Mouse (Mus musculus) erythroblast, embryonic 14.5 days (primary cell): ENCODE results near the gene Mmp2. TPM values are rescaled to one million over a fixed set of nuclear protein-coding genes. Genes with fewer than 3 reads are reported as not detected.

Source experiments
- H3K27me3 ChIP-seq: 2 replicates; pipeline ENCODE4 v1.6.1; 2012; ENCODE audit warnings: inconsistent platforms; ENCODE audit not compliant: control insufficient read depth
- H3K36me3 ChIP-seq: 2 replicates; pipeline ENCODE4 v1.6.1; 2012; ENCODE audit warnings: mild to moderate bottlenecking, inconsistent platforms; ENCODE audit not compliant: control insufficient read depth
- H3K4me1 ChIP-seq: 2 replicates; pipeline ENCODE4 v1.6.1; 2012; ENCODE audit warnings: inconsistent platforms; ENCODE audit not compliant: control insufficient read depth
- H3K4me3 ChIP-seq: replicated peaks from 2 replicates; pipeline ENCODE3; 2012; ENCODE audit warnings: moderate library complexity, mild to moderate bottlenecking, inconsistent platforms
- H3K9me3 ChIP-seq: 2 replicates; pipeline ENCODE4 v1.6.1; 2012; ENCODE audit warnings: low read length, inconsistent platforms, mixed read lengths; ENCODE audit not compliant: control insufficient read depth
- GATA1 ChIP-seq: IDR thresholded peaks from 2 replicates; pipeline ENCODE4 v1.6.1; 2012; ENCODE audit warnings: low read length, inconsistent platforms, mixed read lengths
- TAL1 ChIP-seq: IDR thresholded peaks from 3 replicates; pipeline ENCODE4 v1.6.1; 2012; ENCODE audit warnings: low read length, inconsistent platforms, mixed read lengths
- polyA plus RNA-seq: library from polyadenylated mRNA; stranded (reverse); fragments of >175 nt; gene quantifications from 2 replicates; pipeline ENCODE4 v1.2.3, GENCODE M21; 2012

Gene Mmp2
- polyA plus RNA-seq, 1 experiment = not detected

GRCm38 (mm10) chr8:92853188-92853983, 26.3 kb downstream of the Mmp2 start:
- H3K4me1 ChIP-seq = 0 out of 2 replicates have a peak, but pooled peaks cover 3% of the 10 kb centered on the region
- no peaks in the 10 kb centered on the region for H3K36me3 ChIP-seq
- no peak for TF ChIP-seq TAL1
- no peak for TF ChIP-seq GATA1
- H3K9me3 ChIP-seq = no peaks in the 10 kb centered on the region
- no peak overlapping the region for H3K4me3 ChIP-seq
- H3K27me3 ChIP-seq = peaks cover 33% of the 10 kb centered on the region

- TF ChIP-seq GATA1 (no peak), TAL1 (no peak)
- Histone ChIP-seq H3K27me3 (peaks cover 33% of the 10 kb centered on the region), H3K9me3 (no peaks in the 10 kb centered on the region), H3K4me1 (0 out of 2 replicates have a peak, but pooled peaks cover 3% of the 10 kb centered on the region), H3K4me3 (no peak overlapping the region), H3K36me3 (no peaks in the 10 kb centered on the region)
Observed at GRCm38 (mm10) chr8:92854673-92855072, 27.6 kb downstream of the Mmp2 start.

- Histone ChIP-seq H3K4me1 (0 out of 2 replicates have a peak, but pooled peaks cover 3% of the 10 kb centered on the region), H3K4me3 (peak within 1 kb of the TSS; percentile 41), H3K36me3 (no peaks in the 10 kb centered on the region), H3K27me3 (peaks cover 33% of the 10 kb centered on the region), H3K9me3 (no peaks in the 10 kb centered on the region)
- TF ChIP-seq TAL1 (no peak), GATA1 (no peak)
Observed at GRCm38 (mm10) chr8:92855171-92855894, 28.2 kb downstream of the Mmp2 start, which contains the start of gene Lpcat2. Gene Lpcat2 (plus strand): TSS chr8:92855339.

- Histone ChIP-seq H3K9me3 (no peaks in the 10 kb centered on the region), H3K27me3 (peaks cover 33% of the 10 kb centered on the region), H3K36me3 (no peaks in the 10 kb centered on the region), H3K4me3 (no peak overlapping the region), H3K4me1 (0 out of 2 replicates have a peak, but pooled peaks cover 3% of the 10 kb centered on the region)
- TF ChIP-seq TAL1 (no peak), GATA1 (no peak)
Observed at GRCm38 (mm10) chr8:92856273-92856986, 29.3 kb downstream of the Mmp2 start.

DNA sequence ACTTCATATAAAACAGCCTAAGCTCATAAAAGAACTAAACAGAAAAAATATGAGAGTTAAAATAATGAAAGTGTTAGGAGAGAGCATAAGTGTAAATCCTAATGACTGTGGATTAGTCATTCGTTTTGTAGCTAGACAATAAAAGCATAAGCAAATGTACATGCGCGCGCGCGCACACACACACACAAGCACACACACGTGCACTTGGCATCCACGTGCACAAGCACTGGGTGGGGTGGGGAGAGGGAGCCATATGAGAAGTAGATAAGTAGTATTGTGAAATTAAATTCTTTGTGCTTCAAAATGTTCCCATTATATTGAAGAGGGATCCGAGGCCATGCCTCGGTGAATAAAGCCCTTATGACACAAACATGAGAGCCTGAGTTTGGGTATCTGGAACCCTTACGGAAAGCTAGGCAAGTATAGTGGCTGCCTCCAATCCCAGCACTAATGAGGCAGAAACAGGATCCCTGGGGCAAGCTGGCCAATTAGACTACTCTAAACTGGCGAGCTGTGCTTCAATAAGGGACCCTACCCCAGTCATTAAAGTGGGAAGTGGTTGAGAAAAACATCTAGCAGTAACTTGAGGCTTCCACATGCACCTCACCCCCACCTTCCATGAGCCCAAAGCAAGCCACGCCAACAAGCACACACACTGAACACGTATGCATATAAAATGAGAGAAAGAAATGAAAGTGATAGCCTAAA, 31.5 kb downstream of the Mmp2 start:
- Histone ChIP-seq H3K4me1 (0 out of 2 replicates have a peak, but pooled peaks cover 3% of the 10 kb centered on the region), H3K36me3 (no peaks in the 10 kb centered on the region), H3K4me3 (no peak overlapping the region), H3K9me3 (no peaks in the 10 kb centered on the region), H3K27me3 (peaks cover 27% of the 10 kb centered on the region)
- TF ChIP-seq TAL1 = no peak

GRCm38 (mm10) chr8:92861977-92862376, 34.9 kb downstream of the Mmp2 start:
- Histone ChIP-seq H3K4me3 (no peak overlapping the region), H3K27me3 (no peaks in the 10 kb centered on the region), H3K4me1 (no peaks in the 10 kb centered on the region), H3K36me3 (no peaks in the 10 kb centered on the region), H3K9me3 (no peaks in the 10 kb centered on the region)
- TF ChIP-seq GATA1 (no peak), TAL1 (no peak)

DNA sequence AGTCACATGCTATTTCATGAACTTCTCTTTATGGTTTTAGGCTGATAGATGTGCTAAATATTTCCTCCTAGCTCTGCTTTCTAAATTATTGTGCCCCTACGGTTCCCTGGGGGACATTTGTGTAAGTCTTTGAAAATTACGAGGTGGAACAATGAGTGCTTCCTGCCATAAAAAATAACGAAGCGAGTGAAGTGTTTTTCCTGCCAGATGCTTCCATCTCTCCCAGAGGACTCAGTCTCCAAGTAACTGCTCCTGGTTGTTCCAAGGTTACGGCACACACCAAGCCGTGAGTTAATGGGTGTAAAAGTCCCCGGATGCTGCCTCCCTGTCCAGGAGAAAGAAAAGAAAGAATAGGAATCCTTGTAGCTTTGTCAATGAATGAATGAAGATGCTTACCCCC, 43.2 kb downstream of the Mmp2 start:
- TF ChIP-seq GATA1 = no peak
- TF ChIP-seq TAL1 = no peak
- Histone ChIP-seq H3K9me3 (no peaks in the 10 kb centered on the region), H3K4me1 (no peaks in the 10 kb centered on the region), H3K36me3 (no peaks in the 10 kb centered on the region), H3K27me3 (no peaks in the 10 kb centered on the region), H3K4me3 (no peak overlapping the region)

DNA sequence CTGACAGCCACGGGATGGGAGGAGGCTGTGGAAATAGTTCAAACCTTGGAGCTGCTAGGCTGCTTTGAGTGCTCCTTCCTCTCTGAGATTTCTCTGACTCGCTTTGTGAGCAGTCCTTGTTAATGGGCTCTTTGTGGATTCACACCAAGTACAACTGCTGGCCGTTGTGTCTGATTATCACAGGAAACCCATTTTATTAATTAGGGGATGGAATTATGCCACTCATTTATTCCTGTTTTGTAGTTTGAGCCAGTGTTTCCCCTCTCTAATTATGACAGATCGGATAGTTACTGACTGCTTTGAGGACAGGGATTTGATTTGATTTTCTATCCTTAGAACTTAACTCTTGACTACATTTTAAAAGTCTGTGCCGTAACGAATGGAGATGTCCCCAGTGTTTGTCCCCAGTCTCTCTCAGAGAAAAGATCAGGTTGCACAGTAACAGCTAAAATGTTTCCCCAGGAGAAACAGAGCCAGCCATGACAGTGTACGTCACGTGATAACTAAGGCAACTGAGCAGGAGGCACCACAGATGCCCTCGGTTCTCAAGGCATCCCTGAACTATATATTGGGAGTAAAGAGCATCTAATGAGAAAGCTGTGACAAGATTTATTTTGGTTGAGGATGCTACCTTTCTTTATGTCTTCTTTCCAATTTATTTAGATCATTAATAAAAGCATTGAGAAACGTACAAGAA, 45.1 kb downstream of the Mmp2 start:
- no peaks in the 10 kb centered on the region for H3K4me1 ChIP-seq
- H3K36me3 ChIP-seq = no peaks in the 10 kb centered on the region
- H3K9me3 ChIP-seq = no peaks in the 10 kb centered on the region
- no peak overlapping the region for H3K4me3 ChIP-seq
- H3K27me3 ChIP-seq = no peaks in the 10 kb centered on the region
- TF ChIP-seq TAL1 = no peak
- no peak for TF ChIP-seq GATA1
